Mouse (Mus musculus) cortical plate, adult 2 months (tissue): ENCODE data around the gene Pecam1.

ENCODE experiments used
- CTCF ChIP-seq: fragments of 200-500 bp; IDR thresholded peaks from 2 replicates; pipeline ENCODE4 v1.5.1; 2011; ENCODE audit warnings: mild to moderate bottlenecking, control low read depth, low read length; ENCODE audit not compliant: insufficient read depth; ENCODE audit errors: extremely low read depth
- POLR2A ChIP-seq: fragments of 200-500 bp; IDR thresholded peaks from 2 replicates; pipeline ENCODE4 v1.6.1; 2011; ENCODE audit warnings: mild to moderate bottlenecking, low read length, control low read depth; ENCODE audit not compliant: insufficient read depth; ENCODE audit errors: extremely low read depth

DNA sequence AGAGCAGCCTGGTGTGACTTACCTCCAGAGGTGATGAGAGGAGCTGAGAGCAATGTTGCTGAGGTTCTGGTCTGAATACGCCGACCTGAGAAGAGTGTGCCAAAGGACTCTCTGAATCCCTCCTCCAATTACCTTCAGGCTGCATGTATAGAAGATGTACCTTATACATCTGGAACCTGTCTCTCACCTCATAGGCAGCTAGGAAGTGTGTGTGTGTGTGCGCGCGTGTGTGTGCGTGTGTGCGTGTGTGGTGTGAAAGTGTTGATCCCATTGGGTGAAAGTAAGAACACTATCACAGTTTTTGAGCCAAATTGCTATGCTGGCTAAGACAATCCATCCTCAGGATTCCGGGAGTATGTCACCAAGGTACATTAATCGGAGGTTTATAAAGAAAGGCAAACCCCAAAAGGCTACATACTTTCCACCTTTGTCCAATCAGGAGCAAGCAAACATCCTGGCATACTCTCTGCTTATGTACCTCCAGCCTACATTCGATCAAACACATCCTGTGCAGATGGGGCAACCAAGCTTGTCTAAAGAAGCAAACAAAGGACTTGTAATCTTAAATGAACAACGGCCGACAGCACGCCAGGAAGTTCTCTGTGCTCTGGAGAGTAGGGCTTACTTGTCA, at the start of gene Pecam1:
- TF ChIP-seq CTCF (no peak), POLR2A (no peak)
